Mouse (Mus musculus): ENCODE data around the gene Dhps.

The Dhps gene

GRCm38 (mm10) chr8:85071514-85072281 lies at the start of gene Dhps:
Gene Dhps (plus strand): TSS chr8:85071757.
- DNase-seq (ENCODE audit: low read depth, low spot score): peak; percentile 96

- DNase-seq (ENCODE audit: low read depth, low spot score): no peak
Observed at GRCm38 (mm10) chr8:85023846-85024245, 47.7 kb upstream of the Dhps start.

GRCm38 (mm10) chr8:85025098-85025932 lies 46.2 kb upstream of the Dhps start, which contains the start of gene Asna1:
Gene Asna1 (minus strand): TSS chr8:85025281.
- peak; percentile 95 for DNase-seq (ENCODE audit: low read depth, low spot score)

GRCm38 (mm10) chr8:85026670-85027515 lies 44.7 kb upstream of the Dhps start, which contains the start of gene Trir:
Gene Trir (plus strand): TSS chr8:85026823.
- peak; percentile 99 for DNase-seq (ENCODE audit: low read depth, low spot score)

- peak; percentile 41 for DNase-seq (ENCODE audit: low read depth, low spot score)
Observed at GRCm38 (mm10) chr8:85027516-85027855, 44.1 kb upstream of the Dhps start.

GRCm38 (mm10) chr8:85027922-85028321 lies 43.6 kb upstream of the Dhps start:
- no peak for DNase-seq (ENCODE audit: low read depth, low spot score)

- no peak for DNase-seq (ENCODE audit: low read depth, low spot score)
Observed at GRCm38 (mm10) chr8:85029271-85029670, 42.3 kb upstream of the Dhps start.

GRCm38 (mm10) chr8:85032622-85033311 lies 38.8 kb upstream of the Dhps start:
- DNase-seq (ENCODE audit: low read depth, low spot score): no peak

- peak; percentile 38 for DNase-seq (ENCODE audit: low read depth, low spot score)
Observed at GRCm38 (mm10) chr8:85033867-85034266, 37.7 kb upstream of the Dhps start.

- DNase-seq (ENCODE audit: low read depth, low spot score): peak; percentile 93
Observed at GRCm38 (mm10) chr8:85034764-85035163, 36.8 kb upstream of the Dhps start.

- no peak for DNase-seq (ENCODE audit: low read depth, low spot score)
Observed at GRCm38 (mm10) chr8:85035165-85035727, 36.3 kb upstream of the Dhps start.

- DNase-seq (ENCODE audit: low read depth, low spot score): peak; percentile 34
Observed at GRCm38 (mm10) chr8:85035728-85036310, 35.7 kb upstream of the Dhps start.

GRCm38 (mm10) chr8:85036381-85036717 lies 35.2 kb upstream of the Dhps start:
- no peak for DNase-seq (ENCODE audit: low read depth, low spot score)

- DNase-seq (ENCODE audit: low read depth, low spot score): peak; percentile 98
Observed at GRCm38 (mm10) chr8:85036718-85037365, 34.7 kb upstream of the Dhps start, which contains the start of gene Tnpo2. Gene Tnpo2 (plus strand): TSS chr8:85036915.

- peak; percentile 86 for DNase-seq (ENCODE audit: low read depth, low spot score)
Observed at GRCm38 (mm10) chr8:85037366-85037680, 34.2 kb upstream of the Dhps start.

GRCm38 (mm10) chr8:85037681-85038531 lies 33.7 kb upstream of the Dhps start:
- DNase-seq (ENCODE audit: low read depth, low spot score): peak; percentile 58

- no peak for DNase-seq (ENCODE audit: low read depth, low spot score)
Observed at GRCm38 (mm10) chr8:85043619-85044018, 27.9 kb upstream of the Dhps start.

GRCm38 (mm10) chr8:85057367-85057766 lies 14.2 kb upstream of the Dhps start:
- DNase-seq (ENCODE audit: low read depth, low spot score): no peak

Data from ZHBTc4 (cell line).